Mouse (Mus musculus): ENCODE measurements around the gene Ccdc182. TPM values are rescaled to one million over a fixed set of nuclear protein-coding genes. Genes with fewer than 3 reads are reported as not detected.

Gene Ccdc182
- total RNA-seq, 2 experiments from 2014 or later, result not detected

DNA sequence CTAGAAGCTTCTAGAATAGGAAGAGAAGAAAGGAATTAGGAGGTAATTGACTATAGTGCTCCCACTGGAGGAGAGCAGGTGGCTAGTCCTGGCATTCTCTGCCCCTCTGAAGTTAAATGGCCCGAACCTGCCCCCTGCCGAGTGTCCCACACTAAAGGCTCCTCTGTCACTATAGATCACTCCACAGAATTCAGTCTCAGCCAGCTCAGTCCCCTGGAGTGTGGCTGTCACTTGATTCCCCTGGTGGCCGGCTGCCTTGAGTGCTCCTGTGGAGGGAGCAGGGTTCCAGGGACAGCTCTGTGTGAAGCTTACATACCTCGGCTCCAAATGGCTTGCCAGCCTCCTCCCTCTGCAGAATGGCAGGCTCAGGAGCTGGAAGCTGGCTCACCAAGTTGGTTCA lies 33.2 kb downstream of the Ccdc182 start:
- DNase-seq (ENCODE audit: low spot score in 2 of 2), result no peak

GRCm38 (mm10) chr11:88328813-88329595 lies 35.1 kb downstream of the Ccdc182 start:
- DNase-seq (ENCODE audit: low spot score in 2 of 2), result no peak

DNA sequence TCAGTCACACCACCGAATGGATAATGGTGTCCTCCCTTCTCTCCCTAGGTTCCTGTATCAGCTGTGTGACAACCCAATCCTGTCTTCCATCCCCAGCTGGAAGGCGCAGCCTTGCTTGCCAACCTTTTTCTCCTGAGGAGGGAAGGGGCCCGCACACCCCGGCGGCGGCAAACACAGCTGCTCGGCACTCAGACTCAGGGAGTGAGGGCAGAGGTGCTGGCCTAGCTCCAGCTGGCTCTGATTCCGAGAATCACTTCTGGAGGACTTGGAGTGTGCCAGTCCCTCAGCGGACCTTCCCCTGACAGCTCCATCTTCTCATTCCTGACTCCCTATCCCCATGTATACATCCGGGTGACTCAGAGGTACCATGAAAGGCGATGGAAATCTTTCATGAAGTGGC lies 36.9 kb downstream of the Ccdc182 start:
- DNase-seq (ENCODE audit: low spot score in 2 of 2), result peak; percentile 52

DNA sequence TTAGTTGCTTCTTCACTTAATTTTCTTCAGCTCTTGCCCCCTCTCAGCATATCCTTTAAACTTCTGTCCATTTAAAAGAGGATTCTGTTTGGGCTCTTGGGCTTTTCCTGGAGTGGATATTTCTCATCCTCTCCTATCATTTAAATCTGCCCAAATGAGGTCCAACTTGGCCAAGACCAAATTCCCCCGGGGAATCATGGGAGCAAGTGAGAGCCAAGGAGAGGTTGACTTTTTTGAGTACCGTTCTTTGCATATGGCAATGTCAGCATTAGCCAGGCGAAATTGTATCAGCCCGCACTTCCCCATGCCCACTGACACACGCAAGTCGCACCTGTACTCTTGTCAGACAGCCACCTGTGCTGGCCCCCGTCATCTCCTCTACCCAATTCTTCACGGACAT lies 37.9 kb downstream of the Ccdc182 start:
- no peak for DNase-seq (ENCODE audit: low spot score in 2 of 2)

DNA sequence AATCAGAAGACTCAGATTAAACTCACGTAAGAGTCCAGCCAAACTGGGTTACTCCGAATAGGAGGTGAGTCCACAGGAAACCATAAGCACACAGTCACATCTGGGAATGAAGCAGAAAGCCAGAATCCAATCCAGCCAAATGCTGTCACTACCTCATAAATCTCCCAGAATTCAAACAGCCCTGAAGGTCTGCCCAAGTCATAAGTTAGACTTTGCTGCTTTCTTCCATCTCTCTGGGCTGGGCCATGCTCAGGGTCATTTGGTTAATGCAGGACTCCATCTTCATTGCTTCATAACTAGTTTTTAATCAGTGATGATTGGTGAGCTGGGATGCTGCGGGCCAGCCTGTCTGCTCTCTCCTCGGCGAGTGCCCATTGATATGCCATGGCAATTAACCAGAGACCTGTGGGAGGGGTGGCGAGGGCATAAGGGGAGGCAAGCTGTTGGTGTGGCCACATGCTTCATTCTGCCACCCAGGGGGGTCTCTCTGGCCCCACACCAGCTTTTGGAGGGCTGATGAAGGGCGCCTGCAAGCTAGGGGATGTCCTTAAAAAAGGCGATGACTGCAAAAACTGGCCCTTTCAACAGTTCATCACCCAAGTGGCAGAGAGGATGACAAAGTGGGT lies 38.6 kb downstream of the Ccdc182 start:
- DNase-seq (ENCODE audit: low spot score in 2 of 2), result no peak

DNA sequence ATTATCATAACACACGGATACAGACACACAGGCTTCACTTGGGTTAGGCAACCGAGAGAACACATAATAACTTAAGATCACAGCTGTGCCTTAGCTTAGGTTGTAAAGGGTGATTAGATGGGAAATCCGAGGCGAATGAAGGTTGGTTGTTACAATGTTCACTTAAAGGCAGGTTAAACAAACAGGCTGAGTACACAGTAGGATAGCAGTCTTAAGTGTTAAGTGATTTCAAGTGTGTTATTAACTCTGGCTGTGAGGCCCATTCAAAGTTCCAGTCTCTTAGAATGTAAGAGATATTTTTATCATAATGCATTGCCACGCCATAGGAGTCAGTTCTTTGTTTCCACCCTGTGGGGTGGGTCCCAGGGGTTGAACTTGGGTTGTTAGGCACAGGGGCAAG lies 41.0 kb downstream of the Ccdc182 start:
- DNase-seq (ENCODE audit: low spot score in 2 of 2), result no peak

- DNase-seq (ENCODE audit: low spot score in 2 of 2), result no peak
Measured at GRCm38 (mm10) chr11:88337926-88338325, 44.1 kb downstream of the Ccdc182 start.

Other genes with a start within 250 kb of the Ccdc182 start
- 100 to 1,000 TPM; 219 TPM for gene Srsf1, start 246.7 kb upstream of the Ccdc182 start, total RNA-seq (2021)
- gene Vezf1, start 225.8 kb upstream of the Ccdc182 start, total RNA-seq (2021), result 10 to 100 TPM; 42.4 to 44.5 TPM
- gene Cuedc1, start 196.0 kb upstream of the Ccdc182 start, total RNA-seq (2021), result 10 to 100 TPM; 40.2 to 42.4 TPM
- 100 to 1,000 TPM; 173 to 206 TPM for gene Mrps23, start 89.7 kb upstream of the Ccdc182 start, total RNA-seq (2021)

All from adrenal gland, adult 18-20 months (tissue).